Mouse (Mus musculus) liver, embryonic 14.5 days (tissue): Measurements from ENCODE around the gene Efna5. TPM values are rescaled to one million over a fixed set of nuclear protein-coding genes. Genes with fewer than 3 reads are reported as not detected.

Experiments used
- ATAC-seq: fragments of 200-750 bp; cut with Nextera tagmentation; 2 replicates; pipeline ENCODE4 v1.8.0; 2017; ENCODE audit warnings: moderate number of reproducible peaks, mild to moderate bottlenecking, moderate library complexity; ENCODE audit not compliant: insufficient read depth
- DNase-seq, 3 experiments: peaks; one replicate each; pipeline ENCODE4 v3.0.0-alpha.2; 2012 to 2013; ENCODE audit warnings: low read depth in 3 of 3, low spot score in 3 of 3
- H3K27ac ChIP-seq: fragments of 300-500 bp; sonication (generic); 2 replicates; pipeline ENCODE4 v1.5.1; 2014; ENCODE audit warnings: moderate library complexity, mild to moderate bottlenecking, control low read depth, inconsistent platforms
- H3K27me3 ChIP-seq: fragments of 300-500 bp; sonication (generic); 2 replicates; pipeline ENCODE4 v1.6.1; 2014; ENCODE audit warnings: mild to moderate bottlenecking, low read length, moderate library complexity; ENCODE audit not compliant: control insufficient read depth, insufficient read depth
- H3K36me3 ChIP-seq: fragments of 300-500 bp; sonication (generic); replicated peaks from 2 replicates; pipeline ENCODE4 v1.6.1; 2014; ENCODE audit warnings: low read depth; ENCODE audit not compliant: control insufficient read depth, insufficient read depth
- H3K4me1 ChIP-seq, 2 experiments: fragments of 200-500 bp in 1 of 2; fragments of 300-500 bp in 1 of 2; sonication (generic) in 1 of 2; replicated peaks; 2 replicates each; pipeline ENCODE4 v1.6.1; 2012 to 2014; ENCODE audit warnings: antibody characterized with exemption in 1 of 2, inconsistent platforms in 1 of 2, low read length in 1 of 2; ENCODE audit not compliant: control insufficient read depth in 2 of 2, insufficient read depth in 2 of 2
- H3K4me2 ChIP-seq: fragments of 300-500 bp; sonication (generic); 2 replicates; pipeline ENCODE4 v1.6.1; 2014; ENCODE audit warnings: low read depth, mild to moderate bottlenecking, control low read depth, moderate library complexity
- H3K4me3 ChIP-seq, 2 experiments: fragments of 200-500 bp in 1 of 2; fragments of 300-500 bp in 1 of 2; sonication (generic) in 1 of 2; 2 replicates each; pipeline ENCODE4 v1.5.1; 2012 to 2014; ENCODE audit warnings: low read depth in 2 of 2, low read length in 2 of 2, mild to moderate bottlenecking in 2 of 2, control low read depth in 1 of 2, inconsistent platforms in 1 of 2, moderate library complexity in 1 of 2; ENCODE audit not compliant: insufficient read depth in 1 of 2
- H3K9ac ChIP-seq: fragments of 300-500 bp; sonication (generic); replicated peaks from 2 replicates; pipeline ENCODE4 v1.6.1; 2014; ENCODE audit warnings: mild to moderate bottlenecking, control low read depth, moderate library complexity
- H3K9me3 ChIP-seq: fragments of 300-500 bp; sonication (generic); 2 replicates; pipeline ENCODE4 v1.6.1; 2016; ENCODE audit warnings: low read length, mixed read lengths; ENCODE audit not compliant: control insufficient read depth
- CTCF ChIP-seq: IDR thresholded peaks from 2 replicates; pipeline ENCODE4 v1.5.1; 2016; ENCODE audit warnings: antibody characterized with exemption, low read depth, control low read depth
- EP300 ChIP-seq: IDR thresholded peaks from 2 replicates; pipeline ENCODE4 v1.6.1; 2016; ENCODE audit warnings: antibody characterized with exemption, low read depth
- WGBS: fragments of 180-500 bp; shearing (Covaris S2); extraction: QIAGEN DNeasy Blood & Tissue Kit; methylation state at CpG from one replicate; pipeline ENCODE4 v1.1.7; 2014; ENCODE audit not compliant: insufficient replicate concordance; 5-methylcytosine and 5-hydroxymethylcytosine counted together
- polyA plus RNA-seq, 2 experiments: library from polyadenylated mRNA; depleted of rRNA in 1 of 2; stranded (reverse) in 1 of 2; unstranded in 1 of 2; fragments of >200 nt; fragmentation: Nextera tagmentation in 1 of 2; extraction: Ambion mirVana in 1 of 2; gene quantifications; 2 replicates each; pipeline versions ENCODE4 v1.2.1 to v1.2.3; 2012 to 2014

The Efna5 gene
- polyA plus RNA-seq, 2 experiments, result 0.40 to 1.6 TPM

DNA sequence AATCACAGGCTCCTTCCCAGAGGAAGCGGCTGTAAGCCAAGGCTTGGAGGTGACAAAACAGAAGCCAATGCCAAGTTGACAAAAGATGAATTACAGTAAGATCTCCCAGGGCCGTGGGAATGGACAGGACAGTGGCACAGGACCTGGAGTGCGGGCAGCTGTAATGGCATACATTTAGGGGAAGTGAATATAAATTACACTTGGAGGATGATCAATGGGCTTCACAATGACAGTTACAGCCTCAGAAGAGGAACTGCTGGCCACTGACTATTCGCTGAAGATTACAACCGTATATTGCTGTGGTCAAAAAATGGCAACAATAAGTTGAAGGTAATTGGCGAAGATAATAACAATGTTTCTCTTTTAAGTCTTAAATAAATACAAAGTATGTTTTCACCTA, 67.7 kb downstream of the Efna5 start:
- H3K27me3 ChIP-seq, result no peaks in the 10 kb centered on the region

DNA sequence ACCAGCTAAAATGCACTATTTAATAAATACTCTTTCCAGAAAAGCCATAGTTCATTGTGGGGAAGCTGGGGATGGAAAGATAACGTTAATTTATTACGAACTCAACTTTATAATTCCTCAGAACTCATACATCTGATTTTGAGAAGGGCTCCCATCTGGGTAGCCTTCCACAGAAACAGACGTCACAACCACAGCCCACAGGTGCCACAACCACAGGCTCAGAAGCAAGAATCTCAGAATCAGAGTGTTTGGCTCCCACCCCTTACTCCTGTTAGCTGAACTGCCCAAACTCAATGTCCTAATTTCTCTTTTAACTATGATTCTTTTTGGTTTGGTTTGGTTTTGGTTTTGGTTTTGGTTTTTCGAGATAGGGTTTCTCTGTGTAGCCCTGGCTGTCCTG, 73.2 kb downstream of the Efna5 start:
- H3K4me3 ChIP-seq, result no peak overlapping the region
- no peaks in the 10 kb centered on the region for H3K27me3 ChIP-seq
- H3K4me1 ChIP-seq, result no peaks in the 10 kb centered on the region
- H3K27ac ChIP-seq, result no peak overlapping the region
- no peak for DNase-seq
- WGBS, result 67% methylated on average over 4 of the region's 4 CpGs
- TF ChIP-seq EP300, result no peak
- TF ChIP-seq CTCF, result no peak
- ATAC-seq, result no peak
- no peaks in the 10 kb centered on the region for H3K36me3 ChIP-seq
- no peaks in the 10 kb centered on the region for H3K9me3 ChIP-seq
- H3K4me2 ChIP-seq, result no peak overlapping the region
- no peak overlapping the region for H3K9ac ChIP-seq

More for the DNA sequence above, 67.7 kb downstream of the Efna5 start:
- TF ChIP-seq CTCF (no peak), EP300 (no peak)
- Histone ChIP-seq H3K4me3 (no peak overlapping the region), H3K4me2 (no peak overlapping the region), H3K27ac (no peak overlapping the region), H3K36me3 (no peaks in the 10 kb centered on the region), H3K4me1 (no peaks in the 10 kb centered on the region), H3K9ac (no peak overlapping the region), H3K9me3 (no peaks in the 10 kb centered on the region)
- WGBS, result 30% methylated on average over 6 of the region's 6 CpGs
- ATAC-seq, result no peak
- no peak for DNase-seq

DNA sequence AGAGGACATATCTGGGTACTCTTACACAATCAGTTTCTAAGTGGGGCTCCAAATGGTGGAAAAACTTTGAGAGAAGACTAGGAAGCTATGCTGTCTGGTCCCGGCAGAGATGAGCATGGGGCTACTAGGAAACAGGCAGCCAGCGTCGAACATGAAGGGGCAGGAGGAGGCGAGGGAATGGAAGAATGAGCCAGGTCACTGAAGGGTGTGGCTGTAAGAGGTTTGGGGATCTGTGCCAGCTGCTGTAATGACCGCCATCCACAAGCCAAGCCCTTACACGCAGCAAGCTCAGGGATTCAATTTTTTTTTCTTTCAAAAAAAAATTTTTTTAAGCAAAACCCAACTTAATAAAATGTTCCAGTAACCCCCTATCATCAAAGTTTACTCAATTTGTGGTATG, 74.5 kb downstream of the Efna5 start:
- Histone ChIP-seq H3K36me3 (no peaks in the 10 kb centered on the region), H3K4me3 (no peak overlapping the region), H3K9me3 (no peaks in the 10 kb centered on the region), H3K9ac (no peak overlapping the region), H3K27me3 (no peaks in the 10 kb centered on the region), H3K27ac (no peak overlapping the region), H3K4me1 (no peaks in the 10 kb centered on the region), H3K4me2 (no peak overlapping the region)
- TF ChIP-seq CTCF, result no peak
- no peak for TF ChIP-seq EP300
- 73% methylated on average over 6 of the region's 6 CpGs for WGBS
- ATAC-seq (no peak), DNase-seq (no peak)

DNA sequence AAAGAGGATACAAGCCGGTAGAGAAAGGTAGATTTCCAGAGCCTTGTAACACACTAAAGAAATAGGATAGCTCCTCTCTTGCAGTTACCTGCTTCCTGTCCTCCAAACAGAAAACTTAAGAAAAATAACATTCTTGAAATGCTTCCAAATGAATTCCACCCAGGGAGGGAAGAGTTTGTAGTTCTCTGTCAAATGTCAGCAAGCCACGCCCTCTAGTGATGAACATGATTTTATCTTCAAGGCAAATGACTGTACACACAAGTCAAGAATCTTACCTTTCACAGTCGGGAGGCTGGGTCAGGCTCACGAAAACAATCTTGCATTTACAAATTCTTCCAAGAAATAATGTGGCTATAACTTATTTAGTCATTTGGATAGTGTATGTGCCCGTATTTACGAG, 78.4 kb downstream of the Efna5 start:
- no peak overlapping the region for H3K27ac ChIP-seq
- no peak overlapping the region for H3K9ac ChIP-seq
- H3K4me2 ChIP-seq, result no peak overlapping the region
- TF ChIP-seq CTCF (no peak), EP300 (no peak)
- H3K4me3 ChIP-seq, result no peak overlapping the region
- ATAC-seq, result no peak
- WGBS, result 60% methylated on average over 6 of the region's 6 CpGs
- no peaks in the 10 kb centered on the region for H3K27me3 ChIP-seq
- DNase-seq, result no peak
- H3K4me1 ChIP-seq, result no peaks in the 10 kb centered on the region
- H3K9me3 ChIP-seq, result no peaks in the 10 kb centered on the region
- no peaks in the 10 kb centered on the region for H3K36me3 ChIP-seq

DNA sequence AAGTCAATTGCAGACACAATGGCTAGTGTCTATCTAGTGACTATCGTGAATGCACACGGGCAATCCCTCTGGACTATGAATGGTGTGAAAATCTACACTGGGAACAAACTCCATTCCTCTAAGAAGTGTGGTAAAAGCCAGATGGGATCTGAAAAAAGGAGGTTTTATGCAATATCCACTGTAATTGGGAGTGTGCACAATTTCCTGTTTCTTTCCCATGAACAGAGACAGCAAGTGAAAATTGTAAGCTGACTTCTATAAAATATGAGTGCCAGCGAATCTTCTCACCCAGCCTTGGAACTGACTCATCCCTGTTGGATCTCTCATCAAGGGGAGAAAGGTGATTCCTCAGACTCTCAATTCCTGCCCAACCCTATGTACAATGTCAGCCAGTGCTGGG, 83.8 kb downstream of the Efna5 start:
- no peak for TF ChIP-seq EP300
- TF ChIP-seq CTCF, result no peak
- H3K4me3 ChIP-seq, result no peak overlapping the region
- no peaks in the 10 kb centered on the region for H3K4me1 ChIP-seq
- H3K27me3 ChIP-seq, result no peaks in the 10 kb centered on the region
- no peak overlapping the region for H3K9ac ChIP-seq
- H3K27ac ChIP-seq, result no peak overlapping the region
- WGBS, result 83% methylated on average over 3 of the region's 3 CpGs
- H3K9me3 ChIP-seq, result no peaks in the 10 kb centered on the region
- DNase-seq, result no peak
- no peak overlapping the region for H3K4me2 ChIP-seq
- no peaks in the 10 kb centered on the region for H3K36me3 ChIP-seq
- ATAC-seq, result no peak
